Mouse (Mus musculus): ENCODE data around the gene Fndc8.

The Fndc8 gene

GRCm38 (mm10) chr11:82869506-82870172, 22.3 kb upstream of the Fndc8 start:
- intact Hi-C loops (cut with DNase I) = loop anchor here (5.0 kb wide), 1 partner anchor 122 kb away; no protein-coding TSS in a partner anchor

GRCm38 (mm10) chr11:82870173-82871030, 21.5 kb upstream of the Fndc8 start:
- intact Hi-C loops (cut with DNase I) = loop anchor here (5.0 kb wide), 1 partner anchor 123 kb away; no protein-coding TSS in a partner anchor

GRCm38 (mm10) chr11:82871031-82871446, 20.9 kb upstream of the Fndc8 start, which contains the start of gene Rffl:
Gene Rffl (minus strand): TSS chr11:82871210.
- intact Hi-C loops (cut with DNase I) = loop anchor here (5.0 kb wide), 1 partner anchor 124 kb away; no protein-coding TSS in a partner anchor

GRCm38 (mm10) chr11:82874924-82875323, 17.0 kb upstream of the Fndc8 start:
- intact Hi-C loops (cut with DNase I) = loop anchor here (5.0 kb wide), 1 partner anchor 128 kb away; no protein-coding TSS in a partner anchor

GRCm38 (mm10) chr11:82875631-82876030, 16.3 kb upstream of the Fndc8 start:
- intact Hi-C loops (cut with DNase I) = no loop called here

GRCm38 (mm10) chr11:82877726-82878344, 14.1 kb upstream of the Fndc8 start:
- intact Hi-C loops (cut with DNase I) = no loop called here

GRCm38 (mm10) chr11:82883180-82883579, 8.7 kb upstream of the Fndc8 start:
- intact Hi-C loops (cut with DNase I) = no loop called here

- intact Hi-C loops (cut with DNase I) = no loop called here
These were observed 5.4 kb upstream of the Fndc8 start for GRCm38 (mm10) chr11:82886559-82886958.

GRCm38 (mm10) chr11:82888491-82888946, 3.4 kb upstream of the Fndc8 start:
- intact Hi-C loops (cut with DNase I) = no loop called here

GRCm38 (mm10) chr11:82889524-82890341, 2.2 kb upstream of the Fndc8 start:
- intact Hi-C loops (cut with DNase I) = loop anchor here (2.0 to 5.0 kb wide), 4 partner anchors 142 to 655 kb away; no protein-coding TSS in a partner anchor

GRCm38 (mm10) chr11:82890342-82890762, 1.6 kb upstream of the Fndc8 start, which contains the start of gene Rad51d:
Gene Rad51d (minus strand): TSS chr11:82890614.
- intact Hi-C loops (cut with DNase I) = loop anchor here (2.0 to 5.0 kb wide), 4 partner anchors 143 to 656 kb away; no protein-coding TSS in a partner anchor

- intact Hi-C loops (cut with DNase I) = no loop called here
These were observed 5.6 kb downstream of the Fndc8 start for GRCm38 (mm10) chr11:82897478-82897877.

- intact Hi-C loops (cut with DNase I) = no loop called here
These were observed 7.8 kb downstream of the Fndc8 start for GRCm38 (mm10) chr11:82899720-82900119.

- intact Hi-C loops (cut with DNase I) = no loop called here
These were observed 9.8 kb downstream of the Fndc8 start for GRCm38 (mm10) chr11:82901606-82902310.

GRCm38 (mm10) chr11:82904952-82905351, 13.0 kb downstream of the Fndc8 start:
- intact Hi-C loops (cut with DNase I) = no loop called here

GRCm38 (mm10) chr11:82905816-82906215, 13.9 kb downstream of the Fndc8 start:
- intact Hi-C loops (cut with DNase I) = no loop called here

GRCm38 (mm10) chr11:82907651-82908607, 16.0 kb downstream of the Fndc8 start, which contains the start of gene Nle1:
Gene Nle1 (minus strand): TSS chr11:82908411.
- intact Hi-C loops (cut with DNase I) = no loop called here

- intact Hi-C loops (cut with DNase I) = no loop called here
These were observed 16.7 kb downstream of the Fndc8 start for GRCm38 (mm10) chr11:82908608-82908989.

All from adrenal gland (tissue).